Mouse (Mus musculus): Measurements from ENCODE around the gene Calhm3. TPM values are rescaled to one million over a fixed set of nuclear protein-coding genes. Genes with fewer than 3 reads are reported as not detected.
A peak's percentile ranks its signal among the peaks of the same experiment; 100 is the strongest.

Calhm3 gene
- total and polyA plus RNA-seq, 3 experiments, result not detected

- Histone ChIP-seq H3K4me1 (ENCODE audit: control insufficient read depth, insufficient read depth, low read length) (no peaks in the 10 kb centered on the region), H3K27ac (no peak overlapping the region), H3K36me3 (ENCODE audit: control insufficient read depth, insufficient read depth, low read length) (no peaks in the 10 kb centered on the region), H3K79me2 (replicated peaks; ENCODE audit: control insufficient read depth, insufficient read depth, low read length) (no peaks in the 10 kb centered on the region), H3K9ac (ENCODE audit: low read depth, low read length) (no peak overlapping the region), H3K27me3 (ENCODE audit: control insufficient read depth, insufficient read depth, low read length) (peaks cover 8% of the 10 kb centered on the region), H3K4me3 (no peak overlapping the region)
- DNase-seq, result no peak
- TF ChIP-seq POLR2A (IDR thresholded peaks at IDR 0.05; ENCODE audit: insufficient read depth, low read depth, low read length), result no peak
- peak; percentile 18; the same call in 1 of the 2 replicates for TF ChIP-seq CTCF (IDR thresholded peaks at IDR 0.05)
- intact Hi-C loops (cut with DNase I), result loop anchor here (1.0 to 5.0 kb wide), 2 partner anchors 77 to 164 kb away; no protein-coding TSS in a partner anchor
- WGBS, result 56% methylated on average over 2 of the region's 2 CpGs
Measured at GRCm38 (mm10) chr19:47175472-47175871, 17.9 kb upstream of the Calhm3 start.

GRCm38 (mm10) chr19:47174515-47174914, 17.0 kb upstream of the Calhm3 start:
- H3K4me1 ChIP-seq (ENCODE audit: control insufficient read depth, insufficient read depth, low read length), result no peaks in the 10 kb centered on the region
- DNase-seq, result no peak
- intact Hi-C loops (cut with DNase I), result loop anchor here (5.0 kb wide), 1 partner anchor 88 kb away; no protein-coding TSS in a partner anchor
- no peak overlapping the region for H3K4me3 ChIP-seq
- H3K27ac ChIP-seq, result no peak overlapping the region
- no peak for TF ChIP-seq POLR2A (IDR thresholded peaks at IDR 0.05; ENCODE audit: insufficient read depth, low read depth, low read length)
- peak; percentile 73 for TF ChIP-seq CTCF (IDR thresholded peaks at IDR 0.05)
- WGBS, result 40% methylated on average over 3 of the region's 3 CpGs
- H3K36me3 ChIP-seq (ENCODE audit: control insufficient read depth, insufficient read depth, low read length), result no peaks in the 10 kb centered on the region
- no peak overlapping the region for H3K9ac ChIP-seq (ENCODE audit: low read depth, low read length)
- H3K79me2 ChIP-seq (replicated peaks; ENCODE audit: control insufficient read depth, insufficient read depth, low read length), result no peaks in the 10 kb centered on the region
- H3K27me3 ChIP-seq (ENCODE audit: control insufficient read depth, insufficient read depth, low read length), result peaks cover 7% of the 10 kb centered on the region

GRCm38 (mm10) chr19:47168793-47169412, 11.3 kb upstream of the Calhm3 start:
- Histone ChIP-seq H3K27ac (peak overlapping the region; percentile 3; the same call in 1 of the 2 replicates), H3K27me3 (ENCODE audit: control insufficient read depth, insufficient read depth, low read length) (no peaks in the 10 kb centered on the region), H3K79me2 (replicated peaks; ENCODE audit: control insufficient read depth, insufficient read depth, low read length) (no peaks in the 10 kb centered on the region), H3K4me1 (ENCODE audit: control insufficient read depth, insufficient read depth, low read length) (no peaks in the 10 kb centered on the region), H3K36me3 (ENCODE audit: control insufficient read depth, insufficient read depth, low read length) (no peaks in the 10 kb centered on the region), H3K9ac (ENCODE audit: low read depth, low read length) (peak overlapping the region; percentile 52), H3K4me3 (peak overlapping the region; percentile 37)
- peak; percentile 97 for TF ChIP-seq CTCF (IDR thresholded peaks at IDR 0.05)
- TF ChIP-seq POLR2A (IDR thresholded peaks at IDR 0.05; ENCODE audit: insufficient read depth, low read depth, low read length), result no peak
- WGBS, result 10% methylated on average over 11 of the region's 11 CpGs
- DNase-seq, result peak; percentile 82 to 91
- intact Hi-C loops (cut with DNase I), result loop anchor here (1.0 kb wide), 1 partner anchor 48 kb away; no protein-coding TSS in a partner anchor

- H3K79me2 ChIP-seq (replicated peaks; ENCODE audit: control insufficient read depth, insufficient read depth, low read length), result no peaks in the 10 kb centered on the region
- peak overlapping the region; percentile 37 for H3K4me3 ChIP-seq
- no peak overlapping the region; the same call in 1 of the 2 replicates for H3K27ac ChIP-seq
- H3K36me3 ChIP-seq (ENCODE audit: control insufficient read depth, insufficient read depth, low read length), result no peaks in the 10 kb centered on the region
- DNase-seq, result peak; percentile 33 to 64
- intact Hi-C loops (cut with DNase I), result loop anchor here (1.0 kb wide), 1 partner anchor 47 kb away; no protein-coding TSS in a partner anchor
- H3K9ac ChIP-seq (ENCODE audit: low read depth, low read length), result no peak overlapping the region
- WGBS, result 6% methylated on average over 13 of the region's 13 CpGs
- no peaks in the 10 kb centered on the region for H3K27me3 ChIP-seq (ENCODE audit: control insufficient read depth, insufficient read depth, low read length)
- TF ChIP-seq POLR2A (IDR thresholded peaks at IDR 0.05; ENCODE audit: insufficient read depth, low read depth, low read length), result no peak
- peak; percentile 90 for TF ChIP-seq CTCF (IDR thresholded peaks at IDR 0.05)
- no peaks in the 10 kb centered on the region for H3K4me1 ChIP-seq (ENCODE audit: control insufficient read depth, insufficient read depth, low read length)
Measured at GRCm38 (mm10) chr19:47168223-47168622, 10.7 kb upstream of the Calhm3 start.

- Histone ChIP-seq H3K79me2 (replicated peaks; ENCODE audit: control insufficient read depth, insufficient read depth, low read length) (no peaks in the 10 kb centered on the region), H3K27ac (no peak overlapping the region), H3K27me3 (ENCODE audit: control insufficient read depth, insufficient read depth, low read length) (no peaks in the 10 kb centered on the region), H3K4me1 (ENCODE audit: control insufficient read depth, insufficient read depth, low read length) (no peaks in the 10 kb centered on the region), H3K9ac (ENCODE audit: low read depth, low read length) (no peak overlapping the region), H3K4me3 (no peak overlapping the region), H3K36me3 (ENCODE audit: control insufficient read depth, insufficient read depth, low read length) (no peaks in the 10 kb centered on the region)
- TF ChIP-seq EP300 (IDR thresholded peaks at IDR 0.05; ENCODE audit: insufficient read depth, low read depth, low read length) (no peak), POLR2A (IDR thresholded peaks at IDR 0.05; ENCODE audit: insufficient read depth, low read depth, low read length) (no peak), CTCF (IDR thresholded peaks at IDR 0.05) (no peak)
- intact Hi-C loops (cut with DNase I), result loop anchor here (1.0 kb wide), 1 partner anchor 46 kb away; no protein-coding TSS in a partner anchor
- DNase-seq, result peak in 1 of 2 experiments; percentile 27
- 43% methylated on average over 7 of the region's 7 CpGs for WGBS
Measured at GRCm38 (mm10) chr19:47167617-47168214, 10.2 kb upstream of the Calhm3 start.

- no peaks in the 10 kb centered on the region for H3K36me3 ChIP-seq (ENCODE audit: control insufficient read depth, insufficient read depth, low read length)
- no peaks in the 10 kb centered on the region for H3K4me1 ChIP-seq (ENCODE audit: control insufficient read depth, insufficient read depth, low read length)
- H3K9ac ChIP-seq (ENCODE audit: low read depth, low read length), result no peak overlapping the region
- H3K27ac ChIP-seq, result no peak overlapping the region
- intact Hi-C loops (cut with DNase I), result no loop called here
- DNase-seq, result no peak
- H3K27me3 ChIP-seq (ENCODE audit: control insufficient read depth, insufficient read depth, low read length), result no peaks in the 10 kb centered on the region
- no peaks in the 10 kb centered on the region for H3K79me2 ChIP-seq (replicated peaks; ENCODE audit: control insufficient read depth, insufficient read depth, low read length)
- H3K4me3 ChIP-seq, result no peak overlapping the region
- WGBS, result 58% methylated on average over 3 of the region's 3 CpGs
- TF ChIP-seq CTCF (IDR thresholded peaks at IDR 0.05) (no peak), EP300 (IDR thresholded peaks at IDR 0.05; ENCODE audit: insufficient read depth, low read depth, low read length) (no peak), POLR2A (IDR thresholded peaks at IDR 0.05; ENCODE audit: insufficient read depth, low read depth, low read length) (no peak)
Measured at GRCm38 (mm10) chr19:47166758-47167157, 9.2 kb upstream of the Calhm3 start.

All from heart, adult 2 months (tissue).